Mouse (Mus musculus): ENCODE measurements around the gene Mpv17. TPM values are rescaled to one million over a fixed set of nuclear protein-coding genes. Genes with fewer than 3 reads are reported as not detected.

The Mpv17 gene
- total and polyA plus RNA-seq, 3 experiments: 25.8 to 49.9 TPM; not detected in 1

DNA sequence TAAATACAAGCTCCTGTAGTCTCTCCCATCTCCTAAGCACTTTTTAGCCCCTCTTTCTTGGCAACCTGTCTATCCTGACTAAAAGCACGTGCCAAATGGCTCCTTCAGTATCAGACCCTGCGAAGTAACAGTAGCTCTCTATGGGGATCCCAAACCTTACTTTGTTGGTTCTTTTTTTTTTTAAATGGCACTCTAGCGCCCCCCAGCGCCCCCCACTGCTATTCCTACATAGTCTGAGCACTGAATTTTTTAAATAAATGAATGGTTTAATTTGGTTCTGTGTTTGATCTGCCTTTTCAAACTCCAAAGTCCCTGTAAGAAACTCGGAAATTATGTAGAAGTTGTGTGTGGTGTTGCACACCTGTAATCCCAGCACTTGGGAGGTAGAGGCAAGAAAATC is 28.0 kb downstream of the Mpv17 start (continued):
- TF ChIP-seq UBTF (IDR thresholded peaks at IDR 0.05; ENCODE audit: borderline replicate concordance, insufficient read depth, low read depth, low read length) (no peak), CTCF (IDR thresholded peaks at IDR 0.05 in 2 of 3, conservative IDR thresholded peaks at IDR 0.05 in 1 of 3; ENCODE audit: control insufficient read depth in 1 of 3, insufficient read depth in 1 of 3, low read depth in 2 of 3, low read length in 3 of 3, poor library complexity in 1 of 3, severe bottlenecking in 1 of 3) (peak; percentile 47 to 75 (median 69)), MYB (IDR thresholded peaks at IDR 0.05; ENCODE audit: low read depth, low read length) (no peak), ZKSCAN1 (IDR thresholded peaks at IDR 0.05; ENCODE audit: low read depth, low read length) (no peak), KAT2A (conservative IDR thresholded peaks at IDR 0.05; ENCODE audit: low read depth, low read length) (no peak), ZNF384 (IDR thresholded peaks at IDR 0.05; ENCODE audit: low read depth, low read length) (peak; percentile 94), ZC3H11A (IDR thresholded peaks at IDR 0.05; ENCODE audit: low read depth, low read length) (0 out of 2 replicates have a peak, but pooled peaks have one; percentile 46)

DNA sequence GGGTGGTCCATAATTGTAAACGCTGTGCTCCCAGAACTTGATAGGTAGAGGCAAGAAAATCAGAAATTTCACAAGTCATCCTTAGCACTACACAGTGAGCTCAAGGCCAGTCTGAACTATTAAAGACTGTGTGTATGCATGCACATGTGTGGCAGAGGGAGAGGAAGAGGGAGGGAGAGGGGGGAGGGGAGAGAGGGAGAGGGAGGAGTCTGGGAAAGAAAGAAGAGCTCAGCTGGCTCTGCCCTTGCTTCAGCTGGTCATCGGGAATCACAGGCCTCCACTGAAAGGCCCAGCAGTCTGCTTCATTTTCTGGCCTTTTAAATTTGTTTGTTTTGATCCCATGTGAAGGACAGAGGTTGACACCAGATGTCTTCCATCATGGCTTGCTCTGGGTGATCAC is 30.6 kb downstream of the Mpv17 start:
- Histone ChIP-seq H3K36me3 (ENCODE audit: control insufficient read depth in 1 of 2, insufficient read depth in 2 of 2, low read length in 2 of 2) (peaks cover 0 to 5% of the 10 kb centered on the region in 2 experiments; a peak in 1 of 4 replicates), H3K79me2 (ENCODE audit: control insufficient read depth, insufficient read depth, low read length, poor library complexity) (no peaks in the 10 kb centered on the region), H3K4me1 (ENCODE audit: control insufficient read depth in 1 of 2, insufficient read depth in 2 of 2, low read length in 2 of 2) (peaks cover 2 to 9% of the 10 kb centered on the region in 2 experiments; a peak in 3 of 4 replicates), H3K27ac (ENCODE audit: control insufficient read depth, low read depth, low read length) (no peak overlapping the region), H3K9me3 (replicated peaks; ENCODE audit: insufficient read depth, low read length) (no peaks in the 10 kb centered on the region), H3K27me3 (ENCODE audit: control insufficient read depth in 1 of 2, insufficient read depth in 2 of 2, low read length in 2 of 2) (peaks cover under 1 to 5% of the 10 kb centered on the region in 2 experiments; a peak in 3 of 4 replicates), H3K9ac (ENCODE audit: control insufficient read depth, low read depth, low read length, poor library complexity, severe bottlenecking) (no peak overlapping the region), H3K4me3 (ENCODE audit: control insufficient read depth in 1 of 2, insufficient read depth in 1 of 2, low read depth in 2 of 2, low read length in 2 of 2) (no peak overlapping the region)
- DNase-seq (ENCODE audit: low read depth, low spot score): no peak
- TF ChIP-seq ZC3H11A (IDR thresholded peaks at IDR 0.05; ENCODE audit: low read depth, low read length): no peak
- TF ChIP-seq CHD2 (IDR thresholded peaks at IDR 0.05; ENCODE audit: low read length): no peak
- no peak for TF ChIP-seq RAD21 (IDR thresholded peaks at IDR 0.05; ENCODE audit: low read depth, low read length)
- no peak for TF ChIP-seq POLR2AphosphoS5 (IDR thresholded peaks at IDR 0.05; ENCODE audit: borderline replicate concordance, low read depth, low read length)
- TF ChIP-seq KAT2A (conservative IDR thresholded peaks at IDR 0.05; ENCODE audit: low read depth, low read length): no peak
- no peak for TF ChIP-seq MXI1 (IDR thresholded peaks at IDR 0.05; ENCODE audit: low read depth, low read length)
- no peak for TF ChIP-seq SIN3A (IDR thresholded peaks at IDR 0.05; ENCODE audit: low read length)

DNA sequence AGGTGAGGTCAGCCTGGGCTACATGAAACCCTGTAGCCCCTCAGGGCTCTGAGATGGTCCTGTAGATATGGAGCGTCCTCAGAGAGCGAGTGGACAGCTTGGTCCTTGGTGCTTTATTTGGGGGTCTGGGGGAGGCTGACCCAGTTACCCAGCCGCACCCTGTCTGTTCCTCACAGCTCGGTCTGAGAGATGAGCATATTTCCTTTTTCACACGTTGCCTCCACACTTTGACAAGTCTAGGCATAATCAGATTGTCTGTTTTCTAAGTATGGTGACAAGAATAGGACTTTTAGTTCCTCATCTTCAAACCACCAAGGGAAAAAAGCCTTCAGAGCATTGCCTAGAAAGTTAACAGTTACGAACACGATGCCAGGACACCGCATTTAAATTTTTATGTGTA is 32.9 kb downstream of the Mpv17 start:
- H3K4me1 ChIP-seq (ENCODE audit: control insufficient read depth in 1 of 2, insufficient read depth in 2 of 2, low read length in 2 of 2): peaks cover 2 to 7% of the 10 kb centered on the region in 2 experiments; a peak in 3 of 4 replicates
- DNase-seq (ENCODE audit: low read depth, low spot score): peak; percentile 77
- TF ChIP-seq TBP (IDR thresholded peaks at IDR 0.05; ENCODE audit: low read depth, low read length) (no peak), MXI1 (IDR thresholded peaks at IDR 0.05; ENCODE audit: low read depth, low read length) (peak; percentile 64), TCF12 (IDR thresholded peaks at IDR 0.05; ENCODE audit: low read depth, low read length) (no peak), GATA1 (IDR thresholded peaks at IDR 0.05; ENCODE audit: low read depth, low read length) (peak; percentile 46; the same call in 1 of the 2 replicates), MAX (IDR thresholded peaks at IDR 0.05; ENCODE audit: low read length) (peak; percentile 80; the same call in 1 of the 2 replicates), POLR2AphosphoS2 (IDR thresholded peaks at IDR 0.05; ENCODE audit: low read length) (no peak), MAFK (IDR thresholded peaks at IDR 0.05; ENCODE audit: borderline replicate concordance, low read depth, low read length) (no peak), CTCF (IDR thresholded peaks at IDR 0.05 in 2 of 3, conservative IDR thresholded peaks at IDR 0.05 in 1 of 3; ENCODE audit: control insufficient read depth in 1 of 3, insufficient read depth in 1 of 3, low read depth in 2 of 3, low read length in 3 of 3, poor library complexity in 1 of 3, severe bottlenecking in 1 of 3) (no peak), SIN3A (IDR thresholded peaks at IDR 0.05; ENCODE audit: low read length) (peak; percentile 58; the same call in 1 of the 2 replicates), EP300 (IDR thresholded peaks at IDR 0.05; ENCODE audit: low read depth in 1 of 2, low read length in 2 of 2) (peak; percentile 31 to 43; a peak in 2 of 4 replicates), MYB (IDR thresholded peaks at IDR 0.05; ENCODE audit: low read depth, low read length) (no peak), ZNF384 (IDR thresholded peaks at IDR 0.05; ENCODE audit: low read depth, low read length) (no peak)
- H3K9ac ChIP-seq (ENCODE audit: control insufficient read depth, low read depth, low read length, poor library complexity, severe bottlenecking): no peak overlapping the region
- H3K4me3 ChIP-seq (ENCODE audit: control insufficient read depth in 1 of 2, insufficient read depth in 1 of 2, low read depth in 2 of 2, low read length in 2 of 2): no peak overlapping the region
- no peaks in the 10 kb centered on the region for H3K9me3 ChIP-seq (replicated peaks; ENCODE audit: insufficient read depth, low read length)
- no peak overlapping the region for H3K27ac ChIP-seq (ENCODE audit: control insufficient read depth, low read depth, low read length)
- peaks cover 8 to 10% of the 10 kb centered on the region in 2 experiments for H3K27me3 ChIP-seq (ENCODE audit: control insufficient read depth in 1 of 2, insufficient read depth in 2 of 2, low read length in 2 of 2)
- H3K36me3 ChIP-seq (ENCODE audit: control insufficient read depth in 1 of 2, insufficient read depth in 2 of 2, low read length in 2 of 2): peaks cover 0 to 5% of the 10 kb centered on the region in 2 experiments; a peak in 1 of 4 replicates
- H3K79me2 ChIP-seq (ENCODE audit: control insufficient read depth, insufficient read depth, low read length, poor library complexity): no peaks in the 10 kb centered on the region
